Mouse (Mus musculus) liver, adult 2 months (tissue): ENCODE data around the gene Cd300e.

Source experiments
- CTCF ChIP-seq: fragments of 200-500 bp; IDR thresholded peaks from 2 replicates; pipeline ENCODE4 v1.5.1; 2011; ENCODE audit warnings: low read depth, low read length, control low read depth
- POLR2A ChIP-seq: fragments of 200-500 bp; IDR thresholded peaks from 2 replicates; pipeline ENCODE4 v1.6.1; 2011; ENCODE audit warnings: low read length, control low read depth; ENCODE audit not compliant: insufficient read depth; ENCODE audit errors: extremely low read depth

DNA sequence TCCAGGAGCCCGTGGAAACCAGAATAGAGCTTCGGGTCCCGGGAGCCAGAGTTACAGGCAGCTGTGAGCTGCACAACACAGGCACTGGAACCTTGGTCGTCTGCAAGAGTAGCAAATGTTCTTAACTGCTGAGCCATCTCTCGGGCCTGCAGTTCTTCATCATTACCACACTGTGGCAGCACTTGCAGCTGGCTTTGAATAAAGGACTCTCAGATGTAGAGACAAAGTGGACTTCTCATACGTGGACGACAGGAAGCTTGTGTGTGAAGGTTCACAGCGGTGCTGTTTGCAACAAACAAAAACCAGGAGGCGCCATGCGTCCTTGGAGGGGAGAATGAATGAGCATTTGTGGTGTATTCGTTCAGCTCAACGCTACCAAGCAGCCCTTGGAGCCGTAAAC lies 18.9 kb upstream of the Cd300e start:
- TF ChIP-seq CTCF, result peak; percentile 70
- no peak for TF ChIP-seq POLR2A
